Mouse (Mus musculus): ENCODE results near the gene Psat1. TPM values are rescaled to one million over a fixed set of nuclear protein-coding genes. Genes with fewer than 3 reads are reported as not detected.

Gene Psat1
- total and polyA plus RNA-seq, 3 experiments, result 340 to 549 (median 423) TPM

DNA sequence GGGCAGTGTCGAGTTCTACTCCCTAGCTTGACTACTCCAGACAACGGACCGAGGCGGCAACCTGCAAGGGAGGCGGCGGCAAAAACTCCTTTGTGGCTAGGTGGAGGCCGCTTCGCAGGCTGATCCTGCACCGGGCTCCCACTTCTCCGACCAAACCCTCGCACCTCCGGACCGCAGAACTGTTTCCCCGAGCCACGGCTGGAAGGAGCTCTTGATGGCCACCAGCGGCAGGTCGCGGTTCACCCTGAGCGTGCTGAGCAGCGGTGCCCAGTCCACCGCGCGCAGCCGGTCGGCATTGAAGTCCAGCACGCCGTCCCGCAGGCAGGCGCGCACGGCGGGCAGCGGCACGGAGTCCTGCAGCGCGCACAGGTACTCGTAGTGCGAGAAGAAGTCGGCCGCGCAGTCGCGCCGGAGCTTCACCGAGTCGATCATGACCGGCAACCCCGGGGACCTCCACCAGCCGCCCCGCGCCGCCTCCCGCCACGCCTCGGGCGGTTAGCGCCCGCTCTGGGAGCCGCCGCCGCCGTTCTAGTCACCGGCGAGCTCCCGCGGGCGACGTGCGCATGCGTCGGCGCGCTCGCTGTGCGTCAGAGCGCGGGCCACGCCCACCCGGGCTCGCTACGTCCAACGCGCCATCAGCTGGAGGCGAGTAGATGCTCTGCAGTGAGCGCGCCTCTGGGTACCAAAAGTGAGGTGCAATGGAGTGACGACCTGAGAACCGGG lies 37.5 kb upstream of the Psat1 start, which contains the start of gene Cep78:
TSS of gene Cep78 (minus strand) at position 541 of the 723 bp plus-strand sequence.
- H3K9ac ChIP-seq (ENCODE audit: insufficient read depth, low read depth), result peak within 1 kb of the TSS; percentile 72
- peak; percentile 88 for DNase-seq (ENCODE audit: extremely low read depth)
- peak within 1 kb of the TSS; percentile 58 for H3K27ac ChIP-seq (ENCODE audit: insufficient read depth, low read depth)

DNA sequence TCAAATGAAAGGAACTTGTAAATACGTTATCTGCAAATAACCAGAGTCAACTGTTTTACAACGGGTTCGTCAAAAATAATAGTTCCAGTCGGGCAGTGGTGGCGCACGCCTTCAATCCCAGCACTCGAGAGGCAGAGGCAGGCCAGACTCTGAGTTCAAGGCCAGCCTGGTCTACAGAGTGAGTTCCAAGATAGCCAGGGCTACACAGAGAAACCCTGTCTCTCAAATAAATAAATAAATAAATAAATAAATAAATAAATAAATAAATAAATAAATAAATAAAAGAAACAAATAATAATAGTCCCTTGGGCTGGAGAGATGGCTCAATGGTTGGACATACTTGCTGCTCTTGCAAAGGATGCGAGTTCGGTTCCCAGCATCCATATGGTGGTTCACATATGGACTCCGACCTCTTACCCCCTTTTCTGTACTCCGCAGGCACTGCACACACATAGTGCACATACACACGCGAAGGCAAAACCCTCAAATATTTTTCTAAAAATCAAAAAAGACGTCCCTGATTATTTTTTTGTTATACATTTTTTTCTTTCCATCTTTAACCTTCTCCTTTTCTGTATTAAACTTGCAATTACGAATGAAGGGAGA lies 36.7 kb upstream of the Psat1 start:
- Histone ChIP-seq H3K27me3 (replicated peaks) (no peaks in the 10 kb centered on the region), H3K9ac (ENCODE audit: insufficient read depth, low read depth) (peak overlapping the region; percentile 72), H3K4me1 (ENCODE audit: control insufficient read depth in 1 of 2, insufficient read depth in 2 of 2) (peaks cover 4 to 29% of the 10 kb centered on the region in 2 experiments), H3K27ac (ENCODE audit: insufficient read depth, low read depth) (no peak overlapping the region), H3K4me3 (replicated peaks in 1 of 3; ENCODE audit: low read depth in 2 of 3, low read length in 2 of 3, poor library complexity in 1 of 3) (peak overlapping the region; percentile 62 to 97 (median 89)), H3K36me3 (replicated peaks in 1 of 2; ENCODE audit: control insufficient read depth in 1 of 2, insufficient read depth in 1 of 2, low read length in 1 of 2) (peaks cover 8 to 40% of the 10 kb centered on the region in 2 experiments), H3K79me2 (replicated peaks; ENCODE audit: control insufficient read depth, extremely low read depth, insufficient read depth, poor library complexity, severe bottlenecking) (no peaks in the 10 kb centered on the region), H3K9me3 (replicated peaks; ENCODE audit: low read length) (no peaks in the 10 kb centered on the region), H3K4me2 (ENCODE audit: insufficient read depth, low read depth, poor library complexity, severe bottlenecking) (peak overlapping the region; percentile 81)
- TF ChIP-seq EP300 (IDR thresholded peaks at IDR 0.05; ENCODE audit: low read length), result no peak
- no peak for TF ChIP-seq SMC3 (IDR thresholded peaks at IDR 0.05; ENCODE audit: low read depth, low read length)
- TF ChIP-seq BHLHE40 (IDR thresholded peaks at IDR 0.05; ENCODE audit: low read depth, low read length), result no peak
- no peak for TF ChIP-seq UBTF (IDR thresholded peaks at IDR 0.05; ENCODE audit: low read depth, low read length)
- in situ Hi-C loops (cut with MboI; ENCODE audit: low pct_ligation_motif_present, low pct_unique_long_range_greater_than_20kb, low sequenced_read_pairs) (no loop called here), dilution Hi-C loops (cut with MboI; ENCODE audit: extremely low pct_ligation_motif_present, extremely low pct_unique_long_range_greater_than_20kb, low sequenced_read_pairs) (no loop called here)
- DNase-seq (ENCODE audit: extremely low read depth), result no peak

More for the DNA sequence above, 37.5 kb upstream of the Psat1 start, which contains the start of gene Cep78:
- dilution Hi-C loops (cut with MboI; ENCODE audit: extremely low pct_ligation_motif_present, extremely low pct_unique_long_range_greater_than_20kb, low sequenced_read_pairs), result no loop called here
- peaks cover 8 to 39% of the 10 kb centered on the region in 2 experiments for H3K36me3 ChIP-seq (replicated peaks in 1 of 2; ENCODE audit: control insufficient read depth in 1 of 2, insufficient read depth in 1 of 2, low read length in 1 of 2)
- H3K27me3 ChIP-seq (replicated peaks), result no peaks in the 10 kb centered on the region
- H3K79me2 ChIP-seq (replicated peaks; ENCODE audit: control insufficient read depth, extremely low read depth, insufficient read depth, poor library complexity, severe bottlenecking), result no peaks in the 10 kb centered on the region
- peaks cover 4 to 29% of the 10 kb centered on the region in 2 experiments for H3K4me1 ChIP-seq (ENCODE audit: control insufficient read depth in 1 of 2, insufficient read depth in 2 of 2)
- in situ Hi-C loops (cut with MboI; ENCODE audit: low pct_ligation_motif_present, low pct_unique_long_range_greater_than_20kb, low sequenced_read_pairs), result no loop called here
- no peaks in the 10 kb centered on the region for H3K9me3 ChIP-seq (replicated peaks; ENCODE audit: low read length)
- peak within 1 kb of the TSS; percentile 81 for H3K4me2 ChIP-seq (ENCODE audit: insufficient read depth, low read depth, poor library complexity, severe bottlenecking)
- TF ChIP-seq JUN (IDR thresholded peaks at IDR 0.05; ENCODE audit: insufficient read depth, low read depth, low read length), result no peak
- TF ChIP-seq NELFE (IDR thresholded peaks at IDR 0.05; ENCODE audit: low read depth, low read length), result peak; percentile 87
- TF ChIP-seq MAZ (IDR thresholded peaks at IDR 0.05; ENCODE audit: low read depth, low read length), result no peak
- no peak for TF ChIP-seq RCOR1 (conservative IDR thresholded peaks at IDR 0.05; ENCODE audit: low read depth, low read length)
- TF ChIP-seq E2F4 (IDR thresholded peaks at IDR 0.05; ENCODE audit: insufficient replicate concordance, low read depth, low read length), result no peak
- peak; percentile 90 for TF ChIP-seq POLR2A (IDR thresholded peaks at IDR 0.05; ENCODE audit: low read depth, low read length)
- peak; percentile 79 for TF ChIP-seq TCF12 (IDR thresholded peaks at IDR 0.05; ENCODE audit: low read depth, low read length)
- no peak for TF ChIP-seq EP300 (IDR thresholded peaks at IDR 0.05; ENCODE audit: low read length)
- TF ChIP-seq KAT2A (IDR thresholded peaks at IDR 0.05; ENCODE audit: insufficient replicate concordance, low read length), result 0 out of 2 replicates have a peak, but pooled peaks have one; percentile 31
- no peak for TF ChIP-seq USF2 (conservative IDR thresholded peaks at IDR 0.05; ENCODE audit: low read depth, low read length)
- TF ChIP-seq ELF1 (IDR thresholded peaks at IDR 0.05; ENCODE audit: low read depth, low read length), result peak; percentile 48
- peak; percentile 77 for TF ChIP-seq HCFC1 (IDR thresholded peaks at IDR 0.05; ENCODE audit: low read depth, low read length)
- TF ChIP-seq BHLHE40 (IDR thresholded peaks at IDR 0.05; ENCODE audit: low read depth, low read length), result 0 out of 2 replicates have a peak, but pooled peaks have one; percentile 24
- TF ChIP-seq NRF1 (IDR thresholded peaks at IDR 0.05; ENCODE audit: low read depth, low read length), result peak; percentile 99
- TF ChIP-seq IRF4 (IDR thresholded peaks at IDR 0.05; ENCODE audit: low read depth, low read length), result peak; percentile 29; the same call in 1 of the 2 replicates
- peak; percentile 90 for TF ChIP-seq SIN3A (IDR thresholded peaks at IDR 0.05; ENCODE audit: low read length)
- no peak for TF ChIP-seq RAD21 (IDR thresholded peaks at IDR 0.05; ENCODE audit: low read depth, low read length)
- peak; percentile 85; the same call in 1 of the 2 replicates for TF ChIP-seq UBTF (IDR thresholded peaks at IDR 0.05; ENCODE audit: low read depth, low read length)
- peak; percentile 79 for TF ChIP-seq MXI1 (IDR thresholded peaks at IDR 0.05; ENCODE audit: low read depth, low read length)
- TF ChIP-seq MAFK (IDR thresholded peaks at IDR 0.05; ENCODE audit: insufficient replicate concordance, low read length), result no peak
- TF ChIP-seq POLR2AphosphoS2 (IDR thresholded peaks at IDR 0.05; ENCODE audit: low read depth, low read length), result peak; percentile 69; the same call in 1 of the 2 replicates
- TF ChIP-seq MAX (IDR thresholded peaks at IDR 0.05; ENCODE audit: low read length), result peak; percentile 51; the same call in 1 of the 2 replicates
- no peak for TF ChIP-seq GABPA (IDR thresholded peaks at IDR 0.05; ENCODE audit: insufficient replicate concordance, low read depth, low read length)
- TF ChIP-seq MEF2A (IDR thresholded peaks at IDR 0.05; ENCODE audit: borderline replicate concordance, low read depth, low read length), result peak; percentile 46
- H3K4me3 ChIP-seq (replicated peaks in 1 of 3; ENCODE audit: low read depth in 2 of 3, low read length in 2 of 3, poor library complexity in 1 of 3), result peak within 1 kb of the TSS; percentile 89 to 97 (median 91)
